Mouse (Mus musculus): ENCODE results near the gene Gm9732.
"Not testable (repeated sequence)": the region's sequence is repeated elsewhere in the genome, so short reads cannot be mapped to it uniquely, and the experiment has no call there.

DNA sequence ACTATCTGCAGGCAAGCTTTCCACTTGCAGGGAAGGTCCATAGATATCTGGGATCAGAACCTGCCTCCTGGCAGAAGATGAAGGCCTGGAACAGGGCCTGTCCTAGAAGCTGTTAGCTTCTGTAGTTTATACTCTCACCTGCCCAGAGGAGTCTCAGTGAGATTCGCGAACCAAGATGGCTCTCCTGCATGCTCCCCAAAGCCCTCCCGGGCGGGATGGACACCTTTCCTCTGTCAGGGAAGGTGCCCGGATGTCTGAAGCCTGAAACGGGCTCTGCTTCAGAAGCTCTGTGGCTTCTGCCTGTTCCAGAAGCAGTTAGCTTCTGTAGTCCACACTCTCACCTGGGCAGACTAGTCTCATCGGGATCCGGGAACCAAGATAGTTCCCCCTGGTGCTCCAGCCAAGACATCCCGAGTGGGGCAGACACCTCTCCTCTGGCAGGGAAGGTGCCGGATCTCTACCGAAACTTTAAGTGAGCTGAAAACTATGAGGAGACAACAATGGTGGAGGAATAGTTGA, 56.6 kb downstream of the Gm9732 start:
- not testable (repeated sequence) for TF ChIP-seq GATA1, TAL1 (IDR thresholded peaks at IDR 0.05; ENCODE audit: low read length)

Data from erythroblast, embryonic 14.5 days (primary cell).